Mouse (Mus musculus) limb, embryonic 10.5 days (tissue): ENCODE data around the gene Gm9936. TPM values are rescaled to one million over a fixed set of nuclear protein-coding genes. Genes with fewer than 3 reads are reported as not detected.

Experiments used
- DNase-seq: peaks from one replicate; pipeline ENCODE4 v3.0.0-alpha.2; 2017; ENCODE audit warnings: low spot score
- H3K27ac ChIP-seq: fragments of 300-500 bp; sonication (generic); 2 replicates; pipeline ENCODE4 v1.5.1; 2016; ENCODE audit warnings: mild to moderate bottlenecking
- H3K27me3 ChIP-seq: fragments of 300-500 bp; sonication (generic); 2 replicates; pipeline ENCODE4 v1.6.1; 2016; ENCODE audit warnings: low read depth, mild to moderate bottlenecking; ENCODE audit not compliant: poor library complexity, severe bottlenecking
- H3K36me3 ChIP-seq: fragments of 300-500 bp; sonication (generic); 2 replicates; pipeline ENCODE4 v1.6.1; 2016; ENCODE audit warnings: mild to moderate bottlenecking, moderate library complexity
- H3K4me1 ChIP-seq: fragments of 300-500 bp; sonication (generic); 2 replicates; pipeline ENCODE4 v1.6.1; 2016
- H3K4me3 ChIP-seq: fragments of 300-500 bp; sonication (generic); 2 replicates; pipeline ENCODE4 v1.5.1; 2016; ENCODE audit warnings: mild to moderate bottlenecking, moderate library complexity
- H3K9me3 ChIP-seq: fragments of 300-500 bp; sonication (generic); replicated peaks from 2 replicates; pipeline ENCODE4 v1.6.1; 2016; ENCODE audit warnings: mild to moderate bottlenecking
- WGBS: fragments of 180-500 bp; shearing (Covaris S2); methylation state at CpG from one replicate; pipeline ENCODE4 v1.1.7; 2016; 5-methylcytosine and 5-hydroxymethylcytosine counted together
- microRNA-seq: library from miRNA; unstranded; fragments of <30 nt; microRNA quantifications from one replicate; pipeline ENCODE4, GENCODE M21; 2017
- polyA plus RNA-seq: library from polyadenylated mRNA; unstranded; fragments of >200 nt; fragmentation: Nextera tagmentation; extraction: Ambion mirVana; gene quantifications from 2 replicates; pipeline ENCODE4 v1.2.1, GENCODE M21; 2016

Gm9936 gene
- polyA plus RNA-seq, 1 experiment from 2014 or later, result not detected

DNA sequence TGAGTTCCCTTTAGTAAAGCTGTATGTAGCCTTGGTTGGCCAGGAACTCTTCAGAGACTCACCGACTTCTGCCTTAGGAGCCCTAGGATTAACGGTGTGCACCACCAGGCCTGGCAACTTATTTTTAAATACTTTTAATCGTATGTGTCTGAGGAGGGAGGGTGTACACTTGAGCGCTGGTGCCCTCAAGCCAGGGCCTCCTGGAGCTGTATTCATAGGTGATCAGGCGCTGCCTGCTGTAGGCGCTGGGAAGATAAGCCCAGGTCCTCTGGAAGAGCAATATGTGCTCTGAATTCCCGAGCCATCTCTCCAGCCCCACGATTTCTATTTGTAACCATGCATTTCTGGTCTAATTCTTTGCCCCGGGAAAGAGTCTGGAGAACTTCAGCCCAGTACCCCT lies 51.4 kb downstream of the Gm9936 start:
- Histone ChIP-seq H3K4me1 (peaks cover 45% of the 10 kb centered on the region), H3K36me3 (peaks cover 91% of the 10 kb centered on the region), H3K9me3 (no peaks in the 10 kb centered on the region), H3K27me3 (no peaks in the 10 kb centered on the region), H3K27ac (peak overlapping the region; percentile 64; the same call in 1 of the 2 replicates), H3K4me3 (no peak overlapping the region)
- 59% methylated on average over 9 of the region's 9 CpGs for WGBS
- DNase-seq, result no peak

DNA sequence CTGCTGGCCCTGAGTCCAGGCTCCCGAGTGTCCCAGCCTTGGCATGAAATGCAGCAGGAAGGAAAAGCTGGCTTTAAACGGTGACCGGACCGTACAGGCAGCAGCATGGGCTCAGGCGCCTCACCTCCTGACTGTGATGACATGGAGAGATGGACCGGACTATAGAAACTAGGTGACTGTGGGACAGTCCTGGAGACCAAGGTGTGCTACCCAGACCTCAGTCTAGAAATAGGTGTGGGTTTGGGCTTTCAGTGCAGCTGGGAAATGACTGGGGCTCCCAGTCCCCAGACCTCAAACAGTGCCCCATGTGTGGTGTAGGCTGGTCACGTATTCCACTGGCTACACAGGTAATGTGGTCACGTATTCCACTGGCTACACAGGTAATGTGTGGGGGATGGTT lies 51.8 kb downstream of the Gm9936 start:
- H3K36me3 ChIP-seq, result peaks cover 92% of the 10 kb centered on the region
- peak overlapping the region; percentile 64 for H3K27ac ChIP-seq
- H3K4me3 ChIP-seq, result no peak overlapping the region

More for the DNA sequence above, 51.8 kb downstream of the Gm9936 start:
- 88% methylated on average over 8 of the region's 8 CpGs for WGBS
- Histone ChIP-seq H3K27me3 (no peaks in the 10 kb centered on the region), H3K4me1 (peaks cover 45% of the 10 kb centered on the region), H3K9me3 (no peaks in the 10 kb centered on the region)
- no peak for DNase-seq

Small RNA genes within 50 kb of the gene (microRNA-seq; reads per million reads assigned to microRNA genes)
- gene Mir6240, result 66.5 reads per million, percentile 44 among the genes with 10 or more reads in this experiment

Other genes starting within 250 kb of the Gm9936 start
- gene Trpv4, start 200.3 kb downstream of the Gm9936 start, polyA plus RNA-seq, result 0.31 TPM in 2 replicates
- gene Gltp, start 167.7 kb downstream of the Gm9936 start, polyA plus RNA-seq, result 65.4 and 78.6 TPM in 2 replicates
- gene Tchp, start 150.9 kb downstream of the Gm9936 start, polyA plus RNA-seq, result 18.8 and 22.0 TPM in 2 replicates
- gene Ankrd13a, start 84.0 kb downstream of the Gm9936 start, polyA plus RNA-seq, result 43.1 and 44.0 TPM in 2 replicates
- 36.1 and 44.8 TPM in 2 replicates for gene Git2, start 83.2 kb downstream of the Gm9936 start, polyA plus RNA-seq
- gene 1500011B03Rik, start 35.2 kb downstream of the Gm9936 start, polyA plus RNA-seq, result 92.0 and 92.4 TPM in 2 replicates
- gene 4930519G04Rik, start 5.0 kb downstream of the Gm9936 start, polyA plus RNA-seq, result not detected in 2 replicates
- 1.5 and 2.0 TPM in 2 replicates for gene Oasl2, start 38.3 kb upstream of the Gm9936 start, polyA plus RNA-seq
- gene Oasl1, start 64.6 kb upstream of the Gm9936 start, polyA plus RNA-seq, result 0.09 and 0.24 TPM in 2 replicates
- 42.3 and 48.6 TPM in 2 replicates for gene 2210016L21Rik, start 83.5 kb upstream of the Gm9936 start, polyA plus RNA-seq
- gene Hnf1a, start 112.4 kb upstream of the Gm9936 start, polyA plus RNA-seq, result 0.09 and 0.11 TPM in 2 replicates
- gene Sppl3, start 152.5 kb upstream of the Gm9936 start, polyA plus RNA-seq, result 15.2 and 15.3 TPM in 2 replicates
- 24.9 and 26.2 TPM in 2 replicates for gene Gm10401, start 239.6 kb upstream of the Gm9936 start, polyA plus RNA-seq